Mouse (Mus musculus): ENCODE results near the gene Mical3. TPM values are rescaled to one million over a fixed set of nuclear protein-coding genes. Genes with fewer than 3 reads are reported as not detected.

Mical3 gene
- total RNA-seq, 2 experiments from 2014 or later = 71.0 to 71.9 TPM

DNA sequence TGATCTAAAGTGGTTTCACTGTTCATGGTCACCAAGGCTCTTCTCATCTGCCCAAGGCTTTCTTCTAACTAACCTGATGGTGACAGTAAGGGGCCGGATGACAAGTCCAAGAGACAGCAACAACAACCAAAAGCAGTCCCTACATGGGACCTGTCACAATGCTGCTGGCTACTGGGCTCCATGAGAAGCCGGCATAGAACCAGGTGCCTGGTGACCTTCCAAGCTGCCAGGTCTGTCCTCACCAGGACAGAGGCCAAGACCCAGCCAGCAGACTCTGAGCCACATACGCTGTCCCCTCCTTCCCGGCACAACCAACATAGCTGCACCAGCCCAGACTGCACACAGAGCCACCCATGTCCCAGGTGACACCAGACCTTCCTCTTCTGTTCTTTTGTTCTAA, 112.7 kb downstream of the Mical3 start:
- DNase-seq (ENCODE audit: low spot score in 2 of 2) = no peak

DNA sequence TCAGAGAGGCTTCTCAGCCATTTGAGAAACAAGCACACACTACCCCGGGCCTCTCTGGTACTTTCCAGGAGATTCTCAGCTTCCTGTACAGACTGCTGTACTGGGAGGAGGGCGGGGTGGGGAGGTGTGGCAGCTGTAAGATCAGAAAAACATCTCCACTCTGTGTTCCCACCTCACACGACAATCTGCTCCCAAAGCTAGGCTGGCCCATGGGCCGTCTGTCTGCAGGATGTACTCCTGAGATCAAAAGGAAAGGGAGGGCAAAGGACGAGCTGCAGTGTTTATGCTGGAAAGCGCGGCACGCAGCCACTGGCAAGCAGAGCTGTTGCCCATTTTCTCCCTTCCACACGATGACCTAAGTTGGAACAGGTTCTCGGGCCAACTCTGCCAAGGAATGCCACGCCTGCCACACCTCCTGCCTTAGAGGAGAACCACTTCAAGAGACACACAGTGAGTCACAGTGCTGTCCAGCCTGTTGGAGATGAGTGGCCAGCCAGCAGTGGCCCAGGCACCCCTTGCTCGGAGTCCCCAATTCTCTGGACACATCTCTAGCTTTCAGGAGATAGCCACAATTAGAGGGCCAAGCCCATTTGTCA, 113.3 kb downstream of the Mical3 start:
- DNase-seq (ENCODE audit: low spot score in 2 of 2) = no peak

DNA sequence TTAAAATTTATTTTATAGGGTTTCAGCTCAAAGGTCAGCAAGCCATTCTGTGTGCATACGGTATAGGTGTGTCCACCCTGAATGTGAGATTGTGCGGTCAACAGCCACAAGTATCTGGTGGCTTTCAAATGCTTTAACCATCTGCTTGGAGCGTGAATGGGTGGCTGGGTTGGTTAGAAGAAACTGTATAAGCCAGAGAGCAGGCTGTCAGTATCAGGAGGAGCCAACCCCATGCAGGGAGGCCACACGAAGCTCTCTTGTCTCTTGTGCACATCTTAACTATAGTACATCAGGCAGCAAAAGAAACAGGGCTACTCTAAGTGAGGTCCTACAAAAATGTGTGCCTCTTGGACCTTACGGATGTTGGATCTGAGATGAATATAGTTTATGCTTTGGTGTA, 114.7 kb downstream of the Mical3 start:
- DNase-seq (ENCODE audit: low spot score in 2 of 2) = no peak

DNA sequence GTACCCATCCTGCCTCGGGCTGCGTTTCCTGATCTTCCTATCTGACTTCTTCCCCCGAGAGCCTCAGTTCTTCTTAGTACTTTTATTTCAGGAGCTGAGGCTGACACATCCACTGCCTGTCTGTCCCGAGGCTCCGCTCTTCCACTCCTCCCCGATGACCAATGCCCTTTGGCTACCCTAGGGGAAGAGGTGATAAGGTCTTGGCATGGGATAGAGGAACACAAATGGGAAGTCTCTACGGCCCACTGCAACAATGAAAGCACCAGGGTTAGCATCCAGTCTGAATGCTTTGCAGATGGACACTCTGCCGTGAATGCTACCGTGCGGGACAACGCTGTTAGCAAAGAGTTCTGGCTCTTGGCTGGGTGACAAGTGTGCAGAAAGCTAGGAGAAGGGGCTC, 116.5 kb downstream of the Mical3 start:
- no peak for DNase-seq (ENCODE audit: low spot score in 2 of 2)

DNA sequence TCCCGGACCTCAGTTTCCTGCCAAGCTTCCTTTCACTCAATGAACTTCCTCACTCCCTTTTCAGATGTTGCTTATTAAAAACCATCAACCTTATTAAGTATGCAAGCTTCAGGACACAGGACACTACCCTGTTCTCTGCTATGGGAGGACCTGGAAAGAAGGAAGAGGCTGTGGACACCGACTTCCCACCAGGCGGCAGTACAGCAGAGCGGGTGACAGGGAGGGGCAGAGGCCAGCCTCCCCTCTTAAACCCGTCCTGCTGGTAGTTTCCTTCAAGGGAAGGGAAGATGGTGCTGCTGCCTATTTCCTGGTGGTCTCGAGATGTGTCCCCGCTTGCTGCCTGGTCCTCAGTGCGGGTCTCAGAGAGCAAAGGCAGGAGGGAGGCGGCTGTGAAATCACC, 117.0 kb downstream of the Mical3 start:
- DNase-seq (ENCODE audit: low spot score in 2 of 2) = peak in 1 of 2 experiments; percentile 21

DNA sequence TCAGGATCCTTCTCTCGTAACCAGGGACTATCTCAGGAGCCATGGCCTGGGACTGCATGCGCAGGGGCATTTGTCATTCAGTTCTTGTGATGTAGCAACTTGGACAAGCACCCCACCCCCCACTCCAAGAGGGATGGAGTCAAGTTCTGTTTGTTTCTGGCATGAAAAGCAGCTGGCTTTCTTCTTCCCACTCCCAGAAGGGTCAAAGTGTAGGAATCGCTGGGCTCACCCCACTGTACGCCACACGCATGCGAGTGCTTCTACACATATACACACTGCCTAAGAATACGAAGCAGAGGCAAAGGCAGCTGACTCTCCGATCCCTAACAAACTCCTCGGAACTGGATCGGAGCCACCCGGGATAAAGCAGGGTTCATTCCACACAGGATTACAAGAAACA, 119.1 kb downstream of the Mical3 start:
- DNase-seq (ENCODE audit: low spot score in 2 of 2) = no peak

DNA sequence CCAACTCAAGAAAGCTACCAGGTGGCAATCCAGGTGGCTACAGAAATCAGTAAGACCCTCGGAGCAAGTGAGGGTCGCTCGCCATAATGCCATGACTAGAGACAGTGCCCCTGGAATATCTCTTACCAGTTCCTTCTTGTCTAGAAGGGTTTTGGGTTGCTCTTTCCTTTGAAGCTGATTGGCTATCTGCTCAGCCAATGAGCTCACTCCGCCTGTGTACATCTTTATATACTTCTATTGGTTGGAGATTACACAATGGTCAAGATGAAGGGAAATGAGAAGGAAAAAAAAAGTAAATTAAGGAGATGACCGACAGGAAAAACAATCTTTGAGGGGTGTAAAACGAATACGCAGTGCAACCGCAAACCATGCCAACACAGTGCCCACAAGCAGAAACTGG, 121.1 kb downstream of the Mical3 start:
- DNase-seq (ENCODE audit: low spot score in 2 of 2) = no peak

DNA sequence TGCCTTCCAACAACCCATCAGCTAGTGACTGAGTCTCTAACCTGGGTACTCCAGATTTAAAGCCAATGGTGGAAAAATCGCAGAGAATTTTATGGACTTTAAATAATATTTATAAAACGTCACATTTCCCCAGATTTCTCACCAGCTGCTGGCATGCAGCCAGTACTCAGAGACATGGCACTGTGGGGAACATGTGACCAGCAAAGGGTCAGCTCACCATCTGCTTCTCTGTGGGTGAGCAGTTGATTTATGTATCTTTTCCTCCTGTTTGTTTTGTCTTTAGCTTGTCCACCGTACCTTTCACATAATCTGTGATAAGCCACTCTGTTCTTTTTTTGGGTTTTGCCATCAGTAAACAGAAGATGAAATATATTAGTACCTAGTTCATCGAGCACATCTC, 125.8 kb downstream of the Mical3 start:
- no peak for DNase-seq (ENCODE audit: low spot score in 2 of 2)

DNA sequence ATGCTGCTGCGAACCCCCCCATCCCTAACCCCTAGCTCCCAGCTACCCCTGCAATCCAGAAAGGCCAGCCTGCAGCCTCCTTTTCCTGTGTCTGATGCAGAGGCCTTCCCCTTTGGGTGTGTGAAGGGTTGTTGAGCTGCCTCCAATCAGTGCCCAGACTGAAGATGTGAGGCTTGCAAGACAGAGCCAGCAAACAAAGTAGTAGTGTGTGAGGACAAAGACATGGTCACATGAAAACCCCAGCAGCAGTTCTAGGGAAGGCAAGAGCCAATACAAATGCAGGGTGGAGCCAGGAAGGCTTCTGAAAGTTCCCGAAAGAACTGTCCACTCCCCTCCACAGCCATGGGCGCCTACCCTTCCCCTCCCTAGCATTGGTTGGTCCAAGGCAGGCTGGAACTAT, 127.8 kb downstream of the Mical3 start:
- no peak for DNase-seq (ENCODE audit: low spot score in 2 of 2)

DNA sequence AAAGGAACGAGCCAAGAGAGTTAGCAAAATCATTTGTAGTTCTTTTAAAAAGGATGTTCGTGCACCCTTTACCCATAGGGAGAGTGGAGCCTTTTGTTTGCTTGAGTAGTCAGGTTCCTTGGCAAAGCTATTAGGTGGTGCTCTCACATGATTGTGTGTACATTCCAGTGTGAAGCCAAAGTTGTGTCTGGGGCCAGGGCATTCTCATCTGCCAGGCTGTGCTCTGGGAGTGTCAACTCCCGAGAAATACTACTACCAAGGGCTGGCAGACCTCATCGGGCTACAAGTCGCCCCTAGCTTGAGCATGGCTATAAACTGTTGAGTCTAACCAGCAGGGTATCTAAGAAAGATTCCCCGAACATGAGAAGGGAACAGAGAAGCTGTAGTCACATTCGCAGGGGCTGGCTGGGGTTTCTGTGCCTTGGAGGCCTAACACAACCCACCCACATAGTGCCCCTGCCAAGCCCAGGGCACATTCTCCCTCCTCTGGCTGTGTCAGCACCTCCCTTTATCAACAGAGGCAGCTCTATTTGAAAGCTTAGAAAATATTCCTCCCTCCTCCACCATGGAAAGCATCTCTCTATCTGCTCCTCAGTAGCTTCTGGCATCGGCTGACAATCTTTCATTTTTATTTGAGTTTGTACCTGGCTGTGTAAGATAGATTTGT, 130.8 kb downstream of the Mical3 start:
- DNase-seq (ENCODE audit: low spot score in 2 of 2) = no peak

DNA sequence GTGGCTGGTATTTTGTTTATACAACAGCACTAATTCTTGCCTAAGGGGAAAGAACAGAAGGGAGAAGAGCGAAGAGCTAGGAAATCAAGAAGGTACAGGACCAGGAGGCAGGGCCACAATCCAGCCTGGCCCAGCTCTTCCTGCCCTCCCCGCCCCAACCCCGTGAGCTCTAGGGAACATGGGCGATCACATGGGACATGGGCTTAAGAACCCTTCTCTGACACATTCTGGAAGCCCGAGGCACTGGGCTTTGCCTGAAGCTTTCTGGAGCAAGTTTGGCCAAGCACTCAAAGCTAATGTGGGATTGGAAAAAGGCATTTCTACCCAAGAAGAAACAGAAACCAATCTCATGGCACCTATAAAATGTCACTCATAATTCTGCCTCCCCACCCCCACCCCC, 131.7 kb downstream of the Mical3 start:
- no peak for DNase-seq (ENCODE audit: low spot score in 2 of 2)

DNA sequence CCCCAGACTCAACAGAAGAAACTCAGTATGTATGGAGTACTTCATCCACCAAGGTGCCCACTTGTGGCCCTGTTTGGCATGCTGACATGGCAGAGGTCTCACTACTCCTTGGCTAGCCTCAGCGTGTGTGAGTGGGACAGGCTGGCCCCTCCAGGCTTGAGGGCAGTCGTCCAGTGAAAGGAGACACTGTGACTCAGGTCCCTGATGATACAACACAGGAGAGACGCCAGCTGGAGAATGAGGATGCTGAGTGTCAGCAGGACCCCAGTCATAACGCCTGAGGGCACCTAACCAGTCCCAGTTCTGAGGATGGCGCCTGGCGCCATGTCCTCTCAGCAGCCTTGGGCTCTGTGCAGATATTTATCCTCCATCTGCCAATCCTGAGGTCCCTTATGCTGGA, 134.2 kb downstream of the Mical3 start:
- no peak for DNase-seq (ENCODE audit: low spot score in 2 of 2)

DNA sequence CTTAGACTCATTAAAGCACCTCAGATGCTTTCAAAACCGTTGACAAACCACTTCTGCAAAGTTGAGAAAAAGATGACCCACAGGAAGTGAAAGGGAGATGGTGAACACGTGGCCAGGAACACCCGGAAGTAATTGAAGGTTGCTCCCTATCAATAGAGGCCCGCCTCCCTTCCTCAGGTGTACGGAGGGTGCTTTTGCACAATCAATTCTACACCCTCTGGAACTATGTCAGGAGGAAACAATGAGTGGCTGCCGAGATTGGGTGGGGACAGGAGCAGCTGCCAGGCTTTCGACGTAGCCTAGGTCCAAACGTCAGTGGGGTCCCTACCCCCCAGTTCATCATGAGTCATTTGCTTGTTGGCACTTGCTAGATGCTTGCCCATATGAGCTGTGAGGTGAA, 135.3 kb downstream of the Mical3 start:
- no peak for DNase-seq (ENCODE audit: low spot score in 2 of 2)

DNA sequence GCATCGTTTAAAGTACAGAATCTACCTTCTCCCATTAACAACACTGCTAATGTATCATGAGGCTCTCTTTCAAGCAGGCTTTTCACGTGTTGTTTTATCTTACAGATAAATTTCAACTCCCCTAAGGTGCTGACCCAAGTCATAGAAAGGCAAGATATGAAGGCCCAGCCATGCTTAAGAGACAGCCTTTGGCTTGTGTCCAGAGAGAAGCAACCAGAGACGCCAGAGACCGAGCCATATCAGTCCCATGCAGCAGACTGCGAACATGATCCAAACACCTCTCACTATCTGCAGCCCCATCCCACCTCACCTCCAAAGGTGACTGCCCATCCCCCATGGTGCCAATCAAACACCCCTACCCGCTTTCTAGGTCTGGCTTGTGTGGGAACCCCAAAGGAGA, 138.9 kb downstream of the Mical3 start:
- DNase-seq (ENCODE audit: low spot score in 2 of 2) = no peak

DNA sequence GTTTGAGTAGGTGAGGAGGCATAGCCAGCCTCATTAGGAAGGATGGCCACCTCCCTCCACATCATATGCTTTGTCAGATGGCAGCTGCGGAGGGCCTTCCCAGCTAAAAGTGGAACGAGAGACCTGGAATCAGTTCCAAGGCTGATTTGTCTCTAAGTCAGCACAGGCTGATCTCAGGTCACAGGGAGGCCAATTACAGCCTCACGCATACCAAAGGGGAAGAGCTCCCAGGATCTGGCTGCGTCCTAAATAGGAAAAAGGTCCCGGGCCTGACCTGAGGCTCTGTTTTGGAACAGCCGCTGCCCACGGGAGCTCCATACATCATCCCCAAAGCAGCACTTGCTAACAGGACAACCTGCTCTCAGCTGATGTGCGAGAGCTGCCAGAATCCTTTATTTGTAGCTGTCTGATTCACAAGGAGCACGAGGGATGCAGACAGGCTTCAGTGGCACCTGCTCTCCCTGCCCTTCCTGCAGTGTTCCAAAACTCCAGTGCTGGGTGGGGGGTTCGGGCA, 143.2 kb downstream of the Mical3 start:
- no peak for DNase-seq (ENCODE audit: low spot score in 2 of 2)

DNA sequence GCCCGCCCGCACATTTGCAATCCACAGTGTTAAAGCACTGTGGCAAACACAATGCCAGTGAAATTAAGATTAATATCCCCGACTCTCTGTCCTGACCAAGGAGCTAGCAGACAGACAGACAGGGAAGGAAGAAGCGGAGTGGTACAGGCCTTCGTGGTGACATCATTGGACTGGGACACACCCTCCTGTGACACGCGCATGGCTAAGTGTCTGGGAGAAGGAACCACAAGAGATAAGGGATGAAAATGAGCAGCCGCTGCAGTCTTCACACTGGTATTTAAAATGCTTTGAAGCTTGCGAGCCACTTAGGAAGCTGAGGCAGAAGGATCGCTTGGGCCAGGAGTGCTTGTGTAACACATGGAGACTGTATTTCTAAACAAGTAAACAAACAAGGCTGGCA, 143.6 kb downstream of the Mical3 start:
- DNase-seq (ENCODE audit: low spot score in 2 of 2) = no peak

DNA sequence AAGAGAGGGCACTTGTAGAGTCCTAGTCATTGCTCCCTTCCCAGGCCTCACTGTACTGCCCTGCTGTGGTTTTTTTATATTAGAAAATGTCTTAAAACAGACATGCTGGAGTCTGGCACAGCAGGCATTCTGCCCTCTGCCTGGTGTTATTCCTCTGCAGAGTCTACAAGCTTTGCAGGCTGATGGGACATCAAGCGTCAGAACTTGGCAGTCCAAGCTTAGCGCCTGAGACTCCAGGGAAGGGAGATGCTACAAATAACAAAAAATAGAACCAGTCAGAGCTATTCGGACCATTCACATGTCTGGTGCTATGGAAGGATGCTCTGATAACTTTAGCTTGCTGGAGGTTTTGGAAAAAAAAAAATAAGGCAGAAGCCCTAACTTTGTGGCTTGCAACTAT, 144.6 kb downstream of the Mical3 start:
- DNase-seq (ENCODE audit: low spot score in 2 of 2) = no peak

DNA sequence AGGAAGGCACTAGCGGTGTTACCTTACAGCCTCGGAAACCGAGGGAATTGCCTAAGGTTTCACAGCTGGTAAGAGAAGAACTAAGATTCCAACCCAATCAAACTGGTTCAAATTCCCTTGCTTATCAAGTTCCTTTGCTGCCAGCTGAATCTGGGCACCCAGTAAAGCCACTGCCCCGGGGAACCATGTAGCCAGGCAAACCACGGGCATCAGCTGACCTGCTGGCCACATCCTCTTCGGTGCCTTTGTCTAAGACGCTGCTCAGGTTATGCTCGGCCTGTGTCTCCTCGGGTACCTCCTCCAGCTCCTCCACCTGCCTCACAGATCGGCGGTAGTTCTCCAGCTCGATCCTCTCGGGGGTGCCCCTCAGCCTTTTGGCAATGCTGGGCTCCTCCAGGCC, 148.5 kb downstream of the Mical3 start:
- DNase-seq (ENCODE audit: low spot score in 2 of 2) = no peak

DNA sequence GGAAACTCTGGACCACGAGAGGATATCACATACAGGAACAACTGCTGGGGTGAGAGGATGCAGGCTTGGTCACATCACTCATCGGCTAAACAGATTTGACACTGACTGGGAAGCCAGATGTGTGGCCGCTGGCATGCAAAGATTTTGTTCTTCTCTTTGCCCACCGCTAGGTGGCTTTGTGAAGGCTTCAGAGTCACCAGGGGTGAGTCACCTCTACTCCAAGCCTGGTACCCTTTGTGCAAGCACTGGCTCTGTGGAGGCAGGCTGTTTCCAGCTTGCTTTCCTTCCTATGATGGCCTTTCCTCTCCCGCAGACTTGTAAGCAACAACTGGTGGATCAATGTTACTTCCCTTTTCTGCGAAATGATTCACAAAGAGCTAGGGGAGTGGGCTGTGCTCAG, 149.3 kb downstream of the Mical3 start:
- no peak for DNase-seq (ENCODE audit: low spot score in 2 of 2)

DNA sequence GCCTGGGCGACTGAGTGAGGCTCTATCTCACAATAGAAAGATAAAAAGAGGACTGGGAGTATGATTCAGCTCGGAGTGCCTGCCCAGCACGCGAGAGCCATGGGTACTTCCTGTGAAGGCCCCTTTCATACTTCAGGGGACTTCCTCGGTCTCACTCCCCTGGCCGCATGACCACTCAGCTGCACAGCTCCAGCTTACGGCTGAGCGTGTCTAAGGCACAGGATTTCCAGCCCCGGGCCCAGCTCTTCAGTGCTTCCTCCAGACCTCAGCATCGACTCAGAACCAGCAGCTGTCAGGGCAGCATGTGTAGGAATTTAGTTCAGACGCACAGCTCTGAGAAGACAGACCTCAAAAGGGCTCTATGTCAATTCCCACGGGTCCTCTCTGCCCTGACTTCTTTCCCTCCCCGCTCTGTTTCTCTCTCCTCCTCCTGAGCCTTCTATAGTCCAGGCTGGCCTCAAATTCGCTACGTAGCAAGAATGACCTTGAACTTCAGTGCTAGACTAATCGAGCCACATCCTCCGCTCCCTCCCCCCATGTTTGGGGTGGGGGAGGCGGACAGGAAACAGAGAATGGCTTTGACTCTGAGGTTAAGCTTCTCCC, 152.7 kb downstream of the Mical3 start:
- peak in 1 of 2 experiments; percentile 19 for DNase-seq (ENCODE audit: low spot score in 2 of 2)

DNA sequence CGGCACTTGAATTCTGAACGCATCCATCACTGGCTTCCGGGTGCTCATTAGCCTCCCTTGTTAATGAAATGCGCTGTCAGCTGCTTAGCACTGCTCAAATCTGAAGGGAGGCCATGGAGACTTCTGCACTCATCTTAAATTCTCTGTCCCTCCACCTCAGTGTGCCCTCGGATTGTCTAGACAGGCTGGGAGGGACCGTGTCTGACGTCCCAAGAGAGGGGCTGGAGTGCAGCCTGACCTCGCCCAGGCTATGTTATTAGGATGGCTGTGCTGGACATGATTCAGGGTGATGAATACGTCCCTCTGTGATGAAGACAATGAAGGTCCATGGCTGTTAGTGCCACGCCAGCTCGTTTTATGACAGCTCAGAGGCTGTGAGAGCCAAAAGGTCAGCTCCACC, 153.8 kb downstream of the Mical3 start:
- no peak for DNase-seq (ENCODE audit: low spot score in 2 of 2)

DNA sequence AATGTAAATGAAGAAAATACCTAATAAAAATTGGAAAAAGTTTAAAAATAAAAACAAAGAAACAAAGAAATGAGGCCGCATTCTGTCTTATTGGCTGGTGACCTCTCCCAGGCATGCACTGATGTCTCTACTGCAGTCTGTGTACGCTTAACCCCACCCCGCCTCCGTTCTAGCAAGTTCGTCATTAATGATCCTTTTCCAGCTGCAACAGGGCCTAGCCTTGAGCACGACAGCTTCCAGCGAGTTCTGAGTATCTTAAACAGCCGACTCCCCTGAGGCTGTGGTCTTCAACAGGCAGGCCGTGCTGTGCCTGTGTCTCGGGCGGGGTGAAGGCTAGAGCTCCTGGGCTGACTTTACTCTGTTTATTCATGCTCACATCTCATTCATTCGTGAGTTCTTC, 154.7 kb downstream of the Mical3 start:
- DNase-seq (ENCODE audit: low spot score in 2 of 2) = no peak
